In the genomic region with DNA sequence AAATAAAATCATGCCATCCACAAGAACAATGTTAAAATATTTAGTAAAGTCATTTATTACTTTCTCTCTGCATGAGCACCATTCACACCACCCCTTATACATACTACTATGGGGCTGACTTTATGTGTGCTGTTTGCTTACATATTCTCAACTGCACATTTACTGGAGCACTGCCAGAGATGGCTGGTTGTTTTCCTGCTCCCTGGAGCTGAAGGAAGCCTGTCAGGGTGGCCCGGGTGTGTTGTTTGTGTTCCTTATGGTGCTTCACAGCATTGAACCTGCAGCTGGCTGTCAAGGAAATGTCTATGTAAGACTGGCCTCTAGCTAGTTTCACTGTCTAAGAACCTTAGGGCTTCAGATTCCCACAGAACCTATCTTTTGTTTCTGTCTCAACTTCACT, we compare ENCODE assay signal across 24 mouse cellular contexts.
DNase-seq lines count a peak whose midpoint lies in the region; ATAC-seq and TF ChIP-seq lines count a peak whose summit lies in the region.
"Had no signal": no experiment of that assay in that cellular context is flagged by ENCODE, and none has a peak within 500 bp of the region (broad histone marks: within the 10 kb centered on the region; RNA-seq: fewer than 3 reads in every experiment).

No protein-coding gene starts in this region.

- no peak for TF ChIP-seq CTCF in left cerebral cortex, adult 2 months (IDR thresholded peaks at IDR 0.05)
- TF ChIP-seq CTCF in brain, embryonic 14.5 days (IDR thresholded peaks at IDR 0.05; ENCODE audit: borderline replicate concordance, extremely low read depth, insufficient read depth, insufficient read length) = no peak

- 4% methylated on average over 1 of the region's 1 CpGs for WGBS in lung, embryonic 16.5 days
- WGBS in liver, embryonic 12.5 days (ENCODE audit: insufficient replicate concordance) = 45% methylated on average over 1 of the region's 1 CpGs

- H3K27me3 ChIP-seq in lung, embryonic 16.5 days (ENCODE audit: control insufficient read depth, insufficient read depth, low read depth, low read length) = no peaks in the 10 kb centered on the region
- H3K27me3 ChIP-seq in liver, embryonic 12.5 days (replicated peaks) = no peaks in the 10 kb centered on the region
- H3K27me3 ChIP-seq: CH12.LX; embryonic facial prominence, embryonic 15.5 days; heart, embryonic 15.5 days; hindbrain, embryonic 13.5 days had no signal

- no peak overlapping the region for H3K27ac ChIP-seq in left cerebral cortex, adult 2 months
- H3K27ac ChIP-seq in lung, embryonic 16.5 days (ENCODE audit: low read length) = no peak overlapping the region
- 0 out of 2 replicates have a peak overlapping the region, but pooled peaks have one; percentile 25 for H3K27ac ChIP-seq in liver, embryonic 12.5 days
- H3K27ac ChIP-seq: embryonic facial prominence, embryonic 15.5 days; forebrain, embryonic 10.5 days; heart, adult 2 months; heart, embryonic 15.5 days; hindbrain, embryonic 13.5 days had no signal

- H3K4me3 ChIP-seq in left cerebral cortex, adult 2 months = no peak overlapping the region
- H3K4me3 ChIP-seq in lung, embryonic 16.5 days (ENCODE audit: low read length) = no peak overlapping the region
- H3K4me3 ChIP-seq in liver, embryonic 12.5 days = no peak overlapping the region
- H3K4me3 ChIP-seq: embryonic facial prominence, embryonic 15.5 days; erythroblast, embryonic 14.5 days; forebrain, embryonic 10.5 days; heart, adult 2 months; heart, embryonic 15.5 days; hindbrain, embryonic 13.5 days had no signal

- TF ChIP-seq POLR2A in brain, embryonic 14.5 days (IDR thresholded peaks at IDR 0.05; ENCODE audit: borderline replicate concordance, extremely low read depth, insufficient read depth, insufficient read length, poor library complexity, severe bottlenecking) = no peak

- intact Hi-C loops in left cerebral cortex, postnatal 4 days (cut with DNase I) = no loop called here
- intact Hi-C loops in left cerebral cortex, adult 2 months (cut with DNase I) = no loop called here

- no peaks in the 10 kb centered on the region for H3K36me3 ChIP-seq in lung, embryonic 16.5 days (ENCODE audit: control insufficient read depth, insufficient read depth, low read length)
- no peaks in the 10 kb centered on the region for H3K36me3 ChIP-seq in liver, embryonic 12.5 days
- H3K36me3 ChIP-seq: embryonic facial prominence, embryonic 15.5 days; forebrain, embryonic 10.5 days; heart, embryonic 15.5 days; hindbrain, embryonic 13.5 days had no signal

- H3K9ac ChIP-seq in lung, embryonic 16.5 days (ENCODE audit: low read length) = no peak overlapping the region
- no peak overlapping the region for H3K9ac ChIP-seq in liver, embryonic 12.5 days
- H3K9ac ChIP-seq: embryonic facial prominence, embryonic 15.5 days; heart, embryonic 15.5 days; hindbrain, embryonic 13.5 days had no signal

- no peak overlapping the region for H3K4me2 ChIP-seq in lung, embryonic 16.5 days (ENCODE audit: low read depth, low read length)
- no peak overlapping the region for H3K4me2 ChIP-seq in liver, embryonic 12.5 days
- H3K4me2 ChIP-seq: embryonic facial prominence, embryonic 15.5 days; heart, embryonic 11.5 days; heart, embryonic 15.5 days; hindbrain, embryonic 13.5 days had no signal

- H3K9me3 ChIP-seq in lung, embryonic 16.5 days (ENCODE audit: control insufficient read depth, low read length) = no peaks in the 10 kb centered on the region
- no peaks in the 10 kb centered on the region for H3K9me3 ChIP-seq in liver, embryonic 12.5 days (replicated peaks)
- H3K9me3 ChIP-seq: embryonic facial prominence, embryonic 15.5 days; forebrain, embryonic 10.5 days; heart, embryonic 15.5 days; hindbrain, embryonic 13.5 days had no signal

- DNase-seq in left cerebral cortex, postnatal 4 days = peak; percentile 1
- no peak for DNase-seq in left cerebral cortex, adult 2 months (ENCODE audit: extremely low spot score in 1 of 2, low spot score in 2 of 2)
- DNase-seq in lung, adult 18-20 months = no peak
- peak; percentile 13 for DNase-seq in brain, embryonic 14.5 days (ENCODE audit: low read depth)
- DNase-seq in thymus, postnatal 10 days (ENCODE audit: low spot score in 2 of 2) = no peak
- DNase-seq: adrenal gland, postnatal 14 days; cerebellum, adult 18-20 months; cerebellum, adult 9-11 months; cerebellum, postnatal 36 days; gastrocnemius, postnatal 10 days; heart, adult 2 months; heart, postnatal 14 days had no signal

- peak; percentile 64 for ATAC-seq in lung, embryonic 16.5 days (ENCODE audit: low read depth)
- no peak for ATAC-seq in liver, embryonic 12.5 days
- ATAC-seq: activated CD4-positive, CD25-positive, alpha-beta regulatory T cell, adult 4 months; forebrain, embryonic 14.5 days; Patski had no signal

- no peaks in the 10 kb centered on the region for H3K4me1 ChIP-seq in lung, embryonic 16.5 days (replicated peaks; ENCODE audit: control insufficient read depth, insufficient read depth, low read length)
- H3K4me1 ChIP-seq in liver, embryonic 12.5 days = peaks cover 27% of the 10 kb centered on the region
- H3K4me1 ChIP-seq: embryonic facial prominence, embryonic 15.5 days; forebrain, embryonic 10.5 days; heart, embryonic 15.5 days; hindbrain, embryonic 13.5 days had no signal

Comparison
In these comparisons a context has a peak if more than half of its experiments do, and no peak if none do; other contexts are left out.
1. DNase-seq: peak in left cerebral cortex, postnatal 4 days (single experiment) and brain, embryonic 14.5 days (single experiment); none in left cerebral cortex, adult 2 months (0 of 2), lung, adult 18-20 months (0 of 2) and thymus, postnatal 10 days (0 of 2).